Mouse (Mus musculus): ENCODE results near the gene Nolc1. TPM values are rescaled to one million over a fixed set of nuclear protein-coding genes. Genes with fewer than 3 reads are reported as not detected.

The Nolc1 gene
- polyA plus RNA-seq, 1 experiment from 2014 or later: 105 TPM

DNA sequence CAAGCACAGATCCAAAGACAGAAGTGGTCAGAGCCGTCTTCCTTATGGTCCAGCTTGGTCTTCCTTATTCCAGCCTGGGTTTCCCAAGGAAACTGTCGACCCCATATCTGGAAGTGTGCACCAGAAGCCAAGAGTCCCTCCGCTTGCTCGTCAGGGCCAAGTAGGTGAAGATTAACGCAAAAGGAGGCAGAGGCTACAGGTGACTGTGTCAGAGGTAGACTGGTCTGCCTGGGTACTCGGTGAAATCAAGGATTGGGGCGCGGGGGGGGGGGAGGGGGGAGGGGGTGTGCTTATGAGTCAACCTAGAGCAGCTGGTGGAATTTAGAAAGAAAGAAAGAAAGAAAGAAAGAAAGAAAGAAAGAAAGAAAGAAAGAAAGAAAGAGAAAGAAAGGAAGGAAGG lies 55.6 kb downstream of the Nolc1 start:
- 8% methylated on average over 8 of the region's 8 CpGs for WGBS
- peak overlapping the region; percentile 15 for H3K4me3 ChIP-seq (ENCODE audit: low read depth, low read length)
- ATAC-seq (ENCODE audit: insufficient read depth): no peak
- TF ChIP-seq CTCF (IDR thresholded peaks at IDR 0.05; ENCODE audit: low read depth): no peak
- no peak for DNase-seq
- H3K27me3 ChIP-seq (ENCODE audit: insufficient read depth, low read length): peaks cover 52% of the 10 kb centered on the region
- no peak overlapping the region for H3K9ac ChIP-seq
- no peaks in the 10 kb centered on the region for H3K36me3 ChIP-seq (ENCODE audit: insufficient read depth)
- no peaks in the 10 kb centered on the region for H3K9me3 ChIP-seq (ENCODE audit: low read depth, low read length)
- H3K4me1 ChIP-seq (ENCODE audit: insufficient read depth): peaks cover 2% of the 10 kb centered on the region; the same call in 1 of the 2 replicates
- no peak overlapping the region for H3K27ac ChIP-seq (ENCODE audit: low read depth)
- H3K4me2 ChIP-seq: peak overlapping the region; percentile 55

GRCm38 (mm10) chr19:46131694-46132525 lies 56.2 kb downstream of the Nolc1 start, which contains the start of gene Elovl3:
Elovl3 (plus strand) TSS chr19:46131897.
- no peak for TF ChIP-seq CTCF (IDR thresholded peaks at IDR 0.05; ENCODE audit: low read depth)
- Histone ChIP-seq H3K9ac (no peak within 1 kb of the TSS), H3K27ac (ENCODE audit: low read depth) (no peak within 1 kb of the TSS), H3K4me1 (ENCODE audit: insufficient read depth) (peaks cover 8% of the 10 kb centered on the region; the same call in 1 of the 2 replicates), H3K9me3 (ENCODE audit: low read depth, low read length) (no peaks in the 10 kb centered on the region), H3K4me2 (peak within 1 kb of the TSS; percentile 55), H3K27me3 (ENCODE audit: insufficient read depth, low read length) (peaks cover 58% of the 10 kb centered on the region), H3K36me3 (ENCODE audit: insufficient read depth) (no peaks in the 10 kb centered on the region), H3K4me3 (ENCODE audit: low read depth, low read length) (peak within 1 kb of the TSS; percentile 15)
- 3% methylated on average over 31 of the region's 31 CpGs for WGBS
- ATAC-seq (ENCODE audit: insufficient read depth): peak; percentile 68
- DNase-seq: peak; percentile 76

- TF ChIP-seq CTCF (IDR thresholded peaks at IDR 0.05; ENCODE audit: low read depth): no peak
- DNase-seq (no peak), ATAC-seq (ENCODE audit: insufficient read depth) (no peak)
- 45% methylated on average over 6 of the region's 6 CpGs for WGBS
- Histone ChIP-seq H3K4me3 (ENCODE audit: low read depth, low read length) (no peak overlapping the region), H3K9me3 (ENCODE audit: low read depth, low read length) (no peaks in the 10 kb centered on the region), H3K27ac (ENCODE audit: low read depth) (no peak overlapping the region), H3K9ac (no peak overlapping the region), H3K4me1 (ENCODE audit: insufficient read depth) (peaks cover 8% of the 10 kb centered on the region; the same call in 1 of the 2 replicates), H3K4me2 (no peak overlapping the region), H3K36me3 (ENCODE audit: insufficient read depth) (no peaks in the 10 kb centered on the region), H3K27me3 (ENCODE audit: insufficient read depth, low read length) (peaks cover 65% of the 10 kb centered on the region)
Observed at GRCm38 (mm10) chr19:46132577-46132976, 56.9 kb downstream of the Nolc1 start.

Other genes starting within 250 kb of the Nolc1 start
- 16.0 and 17.8 TPM in 2 replicates for gene Armh3, start 77.4 kb upstream of the Nolc1 start, polyA plus RNA-seq (2014; fragmentation: Nextera tagmentation; extraction: Ambion mirVana)
- 6.0 and 6.5 TPM in 2 replicates for gene Hps6, start 72.4 kb upstream of the Nolc1 start, polyA plus RNA-seq (2014; fragmentation: Nextera tagmentation; extraction: Ambion mirVana)
- 53.7 and 55.1 TPM in 2 replicates for gene Pprc1, start 31.0 kb upstream of the Nolc1 start, polyA plus RNA-seq (2014; fragmentation: Nextera tagmentation; extraction: Ambion mirVana)
- 86.7 and 87.7 TPM in 2 replicates for gene Ldb1, start 30.6 kb upstream of the Nolc1 start, polyA plus RNA-seq (2014; fragmentation: Nextera tagmentation; extraction: Ambion mirVana)
- not detected in 2 replicates for gene Elovl3, start 56.0 kb downstream of the Nolc1 start, polyA plus RNA-seq (2014; fragmentation: Nextera tagmentation; extraction: Ambion mirVana)
- gene Pitx3, start 72.5 kb downstream of the Nolc1 start, polyA plus RNA-seq (2014; fragmentation: Nextera tagmentation; extraction: Ambion mirVana): 0.41 and 0.82 TPM in 2 replicates
- gene Gbf1, start 76.6 kb downstream of the Nolc1 start, polyA plus RNA-seq (2014; fragmentation: Nextera tagmentation; extraction: Ambion mirVana): 63.6 and 66.4 TPM in 2 replicates
- gene Nfkb2, start 228.5 kb downstream of the Nolc1 start, polyA plus RNA-seq (2014; fragmentation: Nextera tagmentation; extraction: Ambion mirVana): 7.7 TPM in 2 replicates